Mouse (Mus musculus) stomach, postnatal 0 days (tissue): ENCODE measurements around the gene Syde2. TPM values are rescaled to one million over a fixed set of nuclear protein-coding genes. Genes with fewer than 3 reads are reported as not detected.
"Not testable (repeated sequence)": the region's sequence is repeated elsewhere in the genome, so short reads cannot be mapped to it uniquely, and the experiment has no call there.

Experiments
- ATAC-seq: fragments of 200-750 bp; cut with Nextera tagmentation; 2 replicates; pipeline ENCODE4 v1.8.0; 2017; ENCODE audit not compliant: low FRiP score, low TSS enrichment
- DNase-seq: peaks from one replicate; pipeline ENCODE4 v3.0.0-alpha.2; 2016; ENCODE audit warnings: low spot score
- H3K27ac ChIP-seq: fragments of 300-500 bp; sonication (generic); replicated peaks from 2 replicates; pipeline ENCODE4 v1.5.1; 2014; ENCODE audit warnings: mild to moderate bottlenecking, control low read depth
- H3K27me3 ChIP-seq: fragments of 300-500 bp; sonication (generic); 2 replicates; pipeline ENCODE4 v1.6.1; 2014; ENCODE audit warnings: low read length; ENCODE audit not compliant: control insufficient read depth, insufficient read depth
- H3K36me3 ChIP-seq: fragments of 300-500 bp; sonication (generic); 2 replicates; pipeline ENCODE4 v1.6.1; 2014; ENCODE audit warnings: low read length, mixed read lengths; ENCODE audit not compliant: control insufficient read depth, insufficient read depth
- H3K4me1 ChIP-seq: fragments of 300-500 bp; sonication (generic); replicated peaks from 2 replicates; pipeline ENCODE4 v1.6.1; 2014; ENCODE audit warnings: antibody characterized with exemption; ENCODE audit not compliant: control insufficient read depth, insufficient read depth
- H3K4me2 ChIP-seq: fragments of 300-500 bp; sonication (generic); replicated peaks from 2 replicates; pipeline ENCODE4 v1.6.1; 2014; ENCODE audit warnings: low read depth, mild to moderate bottlenecking, control low read depth, moderate library complexity
- H3K4me3 ChIP-seq: fragments of 300-500 bp; sonication (generic); 2 replicates; pipeline ENCODE4 v1.5.1; 2014; ENCODE audit warnings: low read depth, low read length, control low read depth
- H3K9ac ChIP-seq: fragments of 300-500 bp; sonication (generic); 2 replicates; pipeline ENCODE4 v1.6.1; 2014; ENCODE audit warnings: mild to moderate bottlenecking, low read length, control low read depth, mixed read lengths
- H3K9me3 ChIP-seq: fragments of 300-500 bp; sonication (generic); 2 replicates; pipeline ENCODE4 v1.6.1; 2016; ENCODE audit warnings: low read length; ENCODE audit not compliant: control insufficient read depth
- CTCF ChIP-seq: IDR thresholded peaks from 2 replicates; pipeline ENCODE4 v1.5.1; 2016; ENCODE audit warnings: antibody characterized with exemption, low read depth, mild to moderate bottlenecking, moderate library complexity
- EP300 ChIP-seq: optimal IDR thresholded peaks from 2 replicates; pipeline ENCODE3; 2016; ENCODE audit warnings: antibody characterized with exemption
- WGBS: fragments of 180-500 bp; shearing (Covaris S2); extraction: QIAGEN DNeasy Blood & Tissue Kit; methylation state at CpG from one replicate; pipeline ENCODE4 v1.1.7; 2014; 5-methylcytosine and 5-hydroxymethylcytosine counted together
- polyA plus RNA-seq: library from polyadenylated mRNA; unstranded; fragments of >200 nt; fragmentation: Nextera tagmentation; extraction: Ambion mirVana; gene quantifications from 2 replicates; pipeline ENCODE4 v1.2.1, GENCODE M21; 2015

Gene Syde2
- polyA plus RNA-seq, 1 experiment from 2014 or later, result 1.4 TPM

DNA sequence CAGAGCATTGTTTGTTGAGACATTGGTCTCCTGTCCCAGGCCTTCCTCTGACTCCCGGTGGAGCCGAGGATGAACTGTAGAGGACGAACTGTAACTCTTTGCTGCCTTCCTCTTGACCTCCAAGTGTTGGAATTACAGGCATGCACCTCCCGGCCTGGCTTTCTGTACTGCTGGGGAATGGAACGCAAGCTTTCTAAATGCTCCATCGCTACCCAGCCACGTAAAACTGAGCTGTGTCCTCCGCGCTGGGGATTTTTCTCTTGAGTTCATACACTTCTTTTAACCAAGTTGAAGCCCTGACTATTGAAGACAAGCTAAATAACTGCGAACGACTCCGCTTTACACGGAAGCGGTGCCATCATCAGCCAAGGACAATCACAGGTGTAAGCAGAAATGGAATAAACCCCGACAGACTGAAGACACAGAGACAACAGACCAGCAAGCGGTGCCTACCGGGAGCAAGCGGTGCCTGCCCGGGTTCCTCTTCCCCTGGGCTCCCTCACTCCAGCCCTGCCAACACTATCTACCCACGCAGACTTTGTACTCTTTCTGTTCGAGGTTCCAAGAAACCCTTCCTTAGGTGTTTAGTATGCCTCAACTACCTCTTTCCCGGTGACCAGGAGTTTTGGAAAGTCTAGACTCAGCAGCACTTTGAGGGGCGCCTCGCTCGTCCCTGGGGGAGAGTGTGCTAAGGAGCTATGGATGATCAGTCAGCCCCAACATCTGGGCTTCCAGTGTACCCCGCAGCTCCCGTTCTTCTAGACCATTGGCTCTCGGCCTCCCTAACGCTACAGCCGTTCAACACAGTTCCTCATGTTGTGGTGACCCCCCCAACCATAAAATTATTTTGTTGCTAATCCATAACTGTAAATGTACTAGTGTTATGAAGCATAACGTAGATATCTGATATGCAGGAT, 24.3 kb upstream of the Syde2 start:
- no peaks in the 10 kb centered on the region for H3K9me3 ChIP-seq
- no peaks in the 10 kb centered on the region for H3K27me3 ChIP-seq
- ATAC-seq (0 out of 2 replicates have a peak, but pooled peaks have one; percentile 31), DNase-seq (peak; percentile 41)
- 31% methylated on average over 31 of the region's 31 CpGs for WGBS
- TF ChIP-seq CTCF (no peak), EP300 (no peak)
- H3K4me2 ChIP-seq, result peak overlapping the region; percentile 36
- H3K27ac ChIP-seq, result peak overlapping the region; percentile 81
- no peaks in the 10 kb centered on the region for H3K36me3 ChIP-seq
- no peak overlapping the region for H3K9ac ChIP-seq
- H3K4me1 ChIP-seq, result no peaks in the 10 kb centered on the region; the same call in none of the 2 replicates
- no peak overlapping the region; the same call in 1 of the 2 replicates for H3K4me3 ChIP-seq

DNA sequence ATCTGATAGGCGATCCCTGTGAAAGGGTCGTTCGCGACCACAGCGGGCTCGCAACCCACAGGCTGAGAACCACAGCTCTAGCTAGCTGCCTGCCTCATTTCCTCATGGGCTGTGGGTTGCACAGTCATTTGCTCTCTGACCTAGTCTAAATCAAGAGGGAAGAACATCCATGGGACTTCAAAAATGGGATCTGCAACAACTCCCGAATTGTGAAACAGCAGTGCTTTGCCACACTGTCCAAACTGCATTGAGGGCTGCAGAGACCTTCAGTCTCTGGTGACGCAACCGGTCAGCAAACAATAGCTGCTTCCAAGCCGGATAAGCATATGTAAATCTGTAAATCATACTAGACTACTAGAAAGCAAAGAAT, 23.7 kb upstream of the Syde2 start:
- peak overlapping the region; percentile 23; the same call in 1 of the 2 replicates for H3K9ac ChIP-seq
- peak; percentile 66 for DNase-seq
- TF ChIP-seq CTCF (no peak), EP300 (no peak)
- no peaks in the 10 kb centered on the region; the same call in none of the 2 replicates for H3K4me1 ChIP-seq
- 35% methylated on average over 10 of the region's 10 CpGs for WGBS
- H3K27ac ChIP-seq, result peak overlapping the region; percentile 81
- ATAC-seq, result peak; percentile 87
- H3K36me3 ChIP-seq, result no peaks in the 10 kb centered on the region
- H3K9me3 ChIP-seq, result no peaks in the 10 kb centered on the region
- H3K27me3 ChIP-seq, result no peaks in the 10 kb centered on the region
- peak overlapping the region; percentile 36 for H3K4me2 ChIP-seq
- peak overlapping the region; percentile 6; the same call in 1 of the 2 replicates for H3K4me3 ChIP-seq

DNA sequence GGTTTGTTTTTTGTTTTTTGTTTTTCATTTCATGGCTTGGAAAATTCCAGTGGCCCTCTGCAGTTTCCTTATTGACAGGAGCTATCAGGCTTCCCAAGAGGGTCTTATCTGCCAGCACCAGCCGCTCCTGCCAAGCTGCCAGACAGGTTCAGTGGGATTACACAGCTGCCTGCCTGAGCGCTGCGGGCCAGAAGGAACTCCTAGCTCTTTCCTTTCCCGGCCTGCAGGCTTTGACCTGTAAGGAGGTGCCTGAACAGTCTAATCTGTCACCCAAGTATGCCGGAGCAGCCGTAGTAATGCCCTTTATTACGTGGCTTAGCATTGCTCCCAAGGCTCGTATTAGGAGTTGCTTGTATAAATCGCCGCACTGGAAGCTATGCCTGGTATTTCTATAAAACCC, 23.2 kb upstream of the Syde2 start:
- Histone ChIP-seq H3K4me3 (0 out of 2 replicates have a peak overlapping the region, but pooled peaks have one; percentile 6), H3K9me3 (no peaks in the 10 kb centered on the region), H3K27ac (peak overlapping the region; percentile 81), H3K4me2 (peak overlapping the region; percentile 36), H3K9ac (no peak overlapping the region), H3K27me3 (no peaks in the 10 kb centered on the region), H3K36me3 (no peaks in the 10 kb centered on the region), H3K4me1 (no peaks in the 10 kb centered on the region; the same call in none of the 2 replicates)
- ATAC-seq (peak; percentile 93), DNase-seq (peak; percentile 94)
- no peak for TF ChIP-seq CTCF
- peak; percentile 77 for TF ChIP-seq EP300
- 8% methylated on average over 10 of the region's 10 CpGs for WGBS

DNA sequence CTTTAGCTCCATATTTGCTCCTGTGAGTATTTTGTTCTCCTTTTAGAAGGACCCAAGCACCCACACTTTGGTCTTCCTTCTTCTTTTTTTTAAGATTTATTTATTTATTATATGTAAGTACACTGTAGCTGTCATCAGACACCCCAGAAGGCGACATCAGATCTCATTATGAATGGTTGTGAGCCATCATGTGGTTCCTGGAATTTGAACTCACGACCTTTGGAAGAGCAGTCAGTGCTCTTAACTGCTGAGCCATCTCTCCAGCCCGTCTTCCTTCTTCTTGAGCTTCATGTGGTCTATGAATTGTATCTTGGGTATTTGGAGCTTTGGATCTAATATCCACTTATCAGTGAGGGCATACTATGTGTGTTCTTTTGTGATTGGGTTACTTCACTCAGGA, 22.1 kb upstream of the Syde2 start:
- H3K27ac ChIP-seq, DNase-seq, H3K9me3 ChIP-seq, H3K4me1 ChIP-seq, H3K27me3 ChIP-seq, H3K4me2 ChIP-seq, H3K4me3 ChIP-seq, H3K9ac ChIP-seq, ATAC-seq, H3K36me3 ChIP-seq: not testable (repeated sequence)
- 80% methylated on average over 3 of the region's 3 CpGs for WGBS

DNA sequence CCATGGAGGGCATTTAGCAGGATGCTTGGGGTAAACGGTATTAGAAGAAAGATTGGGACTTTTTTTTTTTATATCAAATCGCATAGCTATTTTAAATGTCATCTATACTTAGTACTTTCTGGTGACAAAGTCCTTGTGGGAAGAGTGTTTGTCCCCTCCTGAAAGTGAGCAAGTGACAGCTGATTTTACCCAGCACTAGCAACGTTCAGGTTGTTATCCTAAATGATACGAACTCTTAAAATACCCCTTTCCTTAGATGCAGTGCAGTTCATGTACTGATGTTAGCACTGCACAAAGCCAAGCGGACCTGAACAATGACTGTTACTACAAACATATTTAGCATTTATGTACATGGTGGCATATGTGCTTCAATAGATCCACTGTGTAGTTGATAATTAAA, 20.9 kb upstream of the Syde2 start:
- no peak for TF ChIP-seq EP300
- TF ChIP-seq CTCF, result no peak
- no peak overlapping the region for H3K4me2 ChIP-seq
- H3K9ac ChIP-seq, result no peak overlapping the region
- WGBS, result 87% methylated on average over 5 of the region's 5 CpGs
- no peaks in the 10 kb centered on the region; the same call in none of the 2 replicates for H3K4me1 ChIP-seq
- no peak overlapping the region for H3K4me3 ChIP-seq
- H3K27ac ChIP-seq, result no peak overlapping the region
- no peaks in the 10 kb centered on the region for H3K9me3 ChIP-seq
- no peaks in the 10 kb centered on the region for H3K36me3 ChIP-seq
- DNase-seq, result no peak
- ATAC-seq, result no peak
- H3K27me3 ChIP-seq, result no peaks in the 10 kb centered on the region

DNA sequence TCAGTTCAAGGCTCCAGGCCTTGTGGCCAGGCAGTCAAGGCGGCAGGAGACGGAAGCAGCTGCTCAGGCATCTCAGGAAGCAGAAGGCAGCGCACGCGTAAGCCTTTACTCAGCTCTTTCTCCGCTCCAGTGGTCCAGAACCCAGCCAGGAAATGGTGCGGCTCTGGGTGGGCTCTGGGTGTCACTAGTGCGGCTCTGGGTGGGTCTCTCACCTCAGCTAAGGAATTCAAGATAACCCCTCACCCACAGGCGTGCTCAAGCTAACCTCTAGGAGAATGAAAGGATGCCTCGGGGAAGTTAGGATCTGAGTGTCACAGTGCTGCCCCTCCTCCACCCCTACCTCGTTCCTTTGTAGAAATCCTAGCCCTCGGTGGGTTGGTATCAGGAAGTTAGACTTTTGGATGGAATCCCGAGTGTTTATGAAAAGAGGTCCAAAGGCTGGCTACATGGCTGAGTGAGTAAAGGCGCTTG, 18.6 kb upstream of the Syde2 start:
- ATAC-seq (no peak), DNase-seq (no peak)
- no peak overlapping the region for H3K27ac ChIP-seq
- no peak overlapping the region for H3K4me2 ChIP-seq
- H3K4me3 ChIP-seq, result no peak overlapping the region
- TF ChIP-seq EP300, result no peak
- no peak for TF ChIP-seq CTCF
- no peaks in the 10 kb centered on the region for H3K36me3 ChIP-seq
- 53% methylated on average over 14 of the region's 14 CpGs for WGBS
- no peaks in the 10 kb centered on the region; the same call in 1 of the 2 replicates for H3K4me1 ChIP-seq
- H3K9me3 ChIP-seq, result no peaks in the 10 kb centered on the region
- H3K9ac ChIP-seq, result no peak overlapping the region
- no peaks in the 10 kb centered on the region for H3K27me3 ChIP-seq
